Mouse (Mus musculus) gastrocnemius, postnatal 10 days (tissue): ENCODE results near the gene AC141477.1. TPM values are rescaled to one million over a fixed set of nuclear protein-coding genes. Genes with fewer than 3 reads are reported as not detected.

ENCODE experiments used
- DNase-seq: peaks from one replicate; pipeline ENCODE4 v3.0.0; 2021; ENCODE audit warnings: mixed read lengths
- long read RNA-seq, 2 experiments: library from polyadenylated mRNA; stranded (forward); transcript quantifications; one replicate each; pipeline ENCODE4 v2.0.0; 2021
- total RNA-seq, 2 experiments: library from RNA; stranded (reverse); gene quantifications; 2 replicates each; pipeline ENCODE4 v1.2.3; 2021

AC141477.1 gene
- not detected for total RNA-seq
- long read RNA-seq, experiment 1 = 0 reads
- long read RNA-seq, experiment 2 = 0 reads

DNA sequence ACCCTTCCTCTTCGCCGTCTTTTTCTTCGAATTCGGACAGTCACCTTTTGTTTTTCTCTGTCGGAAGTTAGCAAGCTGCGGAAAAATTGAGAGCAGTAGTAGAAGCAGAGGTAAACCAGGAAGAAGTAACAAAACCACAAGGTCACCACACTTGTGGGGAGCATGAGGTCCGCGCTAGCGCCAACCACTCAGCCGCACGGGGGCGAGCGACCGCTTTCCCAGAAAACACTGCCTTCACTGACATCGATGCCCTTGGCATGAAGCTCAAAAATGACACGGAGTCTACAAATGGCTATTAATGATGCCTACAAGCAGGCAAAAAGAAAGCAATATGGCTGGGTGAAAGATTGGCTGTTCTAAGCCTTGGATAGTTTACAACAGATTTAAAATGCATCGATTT lies at the start of gene AC141477.1:
Gene AC141477.1 (minus strand): TSS at position 164 of the 400 bp plus-strand sequence.
- no peak for DNase-seq

DNA sequence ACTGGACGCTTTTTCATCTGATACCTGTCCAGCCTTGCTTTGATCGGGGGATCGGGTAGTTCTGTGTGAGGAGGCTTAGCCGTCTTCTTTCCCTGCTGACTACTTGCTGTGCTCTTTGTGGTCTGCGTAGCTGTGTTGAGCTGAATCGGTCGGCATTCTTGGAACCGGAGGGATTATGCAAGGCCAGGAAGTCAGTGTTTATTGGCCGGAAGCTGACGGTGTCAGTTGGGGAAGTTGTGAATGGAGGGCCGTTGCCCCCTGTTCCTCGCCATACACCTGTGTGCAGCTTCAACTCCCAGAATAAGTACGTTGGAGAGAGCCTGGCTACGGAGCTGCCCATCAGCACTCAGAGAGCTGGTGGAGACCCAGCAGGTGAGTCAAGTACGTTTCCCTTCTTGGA lies 49.0 kb upstream of the AC141477.1 start:
- no peak for DNase-seq

GRCm38 (mm10) chr10:76488265-76488664 lies 48.0 kb upstream of the AC141477.1 start:
- no peak for DNase-seq

DNA sequence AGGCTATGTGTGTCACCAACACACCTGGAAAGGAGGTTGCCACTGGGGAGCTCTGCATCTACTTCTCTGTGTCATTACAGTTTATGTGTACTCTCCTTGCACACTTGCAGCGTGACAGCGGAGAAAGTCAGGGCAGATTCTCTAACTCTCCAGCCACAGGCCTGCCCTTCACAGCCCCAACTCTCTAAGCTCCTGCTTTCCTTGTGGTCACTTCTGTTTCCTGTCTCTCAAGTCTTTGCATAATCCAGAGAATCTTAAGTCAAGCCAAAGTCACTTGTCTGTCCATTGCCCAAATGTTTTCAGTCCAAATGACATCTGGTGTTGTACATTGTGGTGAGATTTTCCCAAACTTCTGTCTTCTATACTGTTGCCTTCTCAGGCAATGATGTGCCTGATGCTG lies 46.1 kb upstream of the AC141477.1 start:
- DNase-seq = no peak

DNA sequence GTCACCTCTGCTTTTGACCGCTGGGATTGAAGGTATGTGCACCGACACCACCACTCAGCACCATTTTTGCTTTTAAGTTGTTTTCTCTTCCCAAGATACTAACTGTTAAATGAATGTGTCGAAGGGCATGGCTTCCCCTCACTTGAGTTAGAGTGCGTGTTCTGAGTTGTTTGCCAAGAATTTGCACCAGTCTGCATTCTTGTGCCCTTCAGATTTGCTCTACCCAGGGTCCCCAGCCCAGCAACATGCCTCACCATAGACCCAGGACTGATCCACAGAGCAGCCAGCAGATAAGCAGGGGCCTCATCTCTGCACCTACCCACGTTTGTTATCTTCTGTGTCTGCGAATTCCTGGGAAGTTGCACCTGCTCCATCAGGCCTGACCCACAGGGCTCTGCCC lies 41.2 kb upstream of the AC141477.1 start:
- DNase-seq = no peak

- DNase-seq = no peak
Measured at GRCm38 (mm10) chr10:76480851-76481250, 40.6 kb upstream of the AC141477.1 start.

GRCm38 (mm10) chr10:76473759-76474158 lies 33.5 kb upstream of the AC141477.1 start:
- no peak for DNase-seq

GRCm38 (mm10) chr10:76468203-76469162 lies 28.2 kb upstream of the AC141477.1 start, which contains the start of the genes Mcm3ap and Ybey:
Gene Mcm3ap, plus strand, starts transcription at chr10:76468927.
Gene Ybey, minus strand, starts transcription at chr10:76469114.
- peak; percentile 89 for DNase-seq

- DNase-seq = no peak
Measured at GRCm38 (mm10) chr10:76462721-76463120, 22.5 kb upstream of the AC141477.1 start.

GRCm38 (mm10) chr10:76462312-76462711 lies 22.1 kb upstream of the AC141477.1 start:
- no peak for DNase-seq

- no peak for DNase-seq
Measured at GRCm38 (mm10) chr10:76461255-76461654, 21.0 kb upstream of the AC141477.1 start.

DNA sequence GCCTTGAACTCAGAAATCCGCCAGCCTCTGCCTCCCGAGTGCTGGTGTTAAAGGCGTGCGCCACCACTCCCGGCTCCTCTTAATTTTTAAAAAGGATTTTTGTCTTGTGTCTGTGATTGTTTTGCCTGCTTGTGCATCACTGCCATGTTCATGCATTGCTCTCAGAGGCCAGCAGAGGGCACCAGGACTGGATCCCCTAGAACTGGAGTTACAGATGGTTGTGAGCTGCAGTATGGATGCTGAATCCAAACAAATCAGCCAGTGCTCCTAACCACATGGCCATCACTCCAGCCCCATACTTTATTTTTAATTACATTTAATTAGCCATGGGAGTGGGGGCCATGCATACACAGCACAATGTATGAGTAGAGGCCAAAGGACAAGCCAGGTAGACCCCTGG lies 15.0 kb upstream of the AC141477.1 start:
- DNase-seq = peak; percentile 53

DNA sequence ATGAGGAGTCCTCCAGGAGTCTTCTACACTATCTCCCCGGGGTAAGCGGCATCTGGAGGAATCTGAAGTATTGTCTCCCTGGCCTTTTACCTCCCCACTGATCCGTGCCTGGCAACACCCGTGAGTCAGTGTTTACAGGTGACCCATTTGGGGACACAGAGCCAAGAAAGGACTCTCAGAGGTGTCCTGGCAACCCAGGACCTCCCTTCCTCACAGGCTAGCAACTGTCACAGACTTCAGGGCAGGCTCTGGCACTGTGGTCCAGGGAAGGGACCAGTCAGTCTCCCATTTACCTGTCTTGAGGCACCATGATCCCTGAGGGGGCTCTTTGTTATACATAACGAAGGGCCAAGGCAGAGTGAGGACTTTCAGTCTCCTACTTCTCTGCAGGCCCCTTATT lies 8.6 kb upstream of the AC141477.1 start, which contains the start of gene 2610028H24Rik:
Gene 2610028H24Rik (plus strand): TSS at position 231 of the 400 bp plus-strand sequence.
- no peak for DNase-seq

DNA sequence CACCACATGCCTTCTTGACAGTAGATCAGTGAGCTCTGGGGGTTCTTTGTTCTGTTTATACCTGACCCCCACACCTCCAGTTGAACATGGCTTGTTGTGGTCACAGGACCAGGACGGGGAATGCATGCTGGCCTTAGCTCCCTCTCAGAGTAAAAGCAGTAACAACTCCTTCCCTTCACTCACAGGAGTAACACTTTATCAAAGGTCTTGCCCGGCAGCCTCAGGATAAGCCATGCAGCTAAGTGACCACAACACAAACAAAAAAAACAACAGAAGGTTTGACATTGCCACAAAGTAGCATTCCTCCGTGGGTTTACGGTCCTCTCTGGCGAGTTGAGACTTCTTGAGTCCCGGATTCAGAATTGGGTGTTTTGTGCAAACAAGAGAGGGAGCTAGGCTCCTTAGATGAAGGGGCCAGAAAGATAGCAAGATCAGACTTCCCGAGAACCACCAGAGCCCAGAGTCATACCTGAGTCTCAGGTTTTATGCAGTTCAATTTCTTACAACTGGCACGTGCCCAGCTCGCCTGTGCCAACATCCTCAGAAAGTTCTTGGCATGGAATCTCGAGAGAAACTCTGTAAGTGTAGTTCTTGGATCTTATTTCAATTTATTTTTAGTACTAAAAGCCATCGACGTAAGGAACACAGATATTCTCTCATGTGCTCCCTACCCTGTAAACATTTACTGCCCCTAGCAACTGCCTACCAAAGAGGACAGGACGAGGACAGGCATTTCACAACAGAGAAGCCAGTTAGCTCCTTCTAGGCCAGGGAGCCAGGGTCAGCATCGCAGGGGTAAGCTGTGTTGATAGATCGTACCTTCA lies 7.4 kb upstream of the AC141477.1 start:
- DNase-seq = peak; percentile 43

GRCm38 (mm10) chr10:76445996-76446681 lies 5.9 kb upstream of the AC141477.1 start:
- DNase-seq = no peak

DNA sequence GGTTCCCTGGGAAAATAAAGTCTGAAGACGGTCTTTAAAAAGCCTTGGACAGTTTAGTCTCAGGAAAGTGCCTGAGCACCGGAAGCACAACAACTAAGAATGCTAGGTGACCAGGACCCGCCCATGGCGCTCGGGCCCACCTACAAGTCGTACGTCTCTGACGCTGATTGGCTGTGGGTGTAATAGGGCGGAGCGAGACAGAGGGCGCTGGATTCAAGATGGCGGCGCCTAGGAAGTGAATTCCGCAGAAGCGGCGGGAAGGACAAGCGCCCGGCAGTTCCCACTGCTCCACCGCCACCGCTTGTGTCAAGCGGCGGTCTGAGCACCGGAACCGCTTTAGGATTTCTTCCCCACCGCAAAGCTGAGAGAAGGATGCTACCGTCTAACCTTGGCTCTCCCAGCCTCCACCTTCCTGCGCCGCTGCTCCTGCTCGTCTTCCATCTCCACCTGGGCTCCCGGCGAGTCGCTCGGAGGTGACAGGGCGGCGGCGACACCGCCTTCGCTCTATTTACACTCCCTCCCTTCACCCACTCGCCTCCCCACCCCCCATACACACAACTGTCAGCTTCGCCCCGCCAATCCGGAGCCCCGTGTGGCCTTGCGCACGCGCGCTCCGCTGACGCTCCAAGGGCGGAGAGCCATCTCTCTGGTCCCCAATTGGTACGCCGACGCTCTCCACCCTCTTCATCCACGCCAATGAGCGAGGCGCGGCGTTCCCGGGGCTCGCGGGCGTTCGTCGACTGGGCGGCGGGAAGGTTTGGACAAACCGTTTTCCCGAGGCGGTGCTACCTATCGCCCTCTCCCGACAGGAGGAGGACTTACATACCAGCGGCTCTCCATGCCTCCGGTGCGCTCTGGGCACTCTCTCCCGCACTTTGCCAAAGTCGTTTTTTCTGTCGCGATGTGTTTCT lies 2.2 kb upstream of the AC141477.1 start, which contains the start of gene Pcnt:
Gene Pcnt (minus strand): TSS at position 609 of the 911 bp plus-strand sequence.
- peak; percentile 98 for DNase-seq

- no peak for DNase-seq
Measured at GRCm38 (mm10) chr10:76439107-76439890, 945 bp downstream of the AC141477.1 start.

- DNase-seq = no peak
Measured at GRCm38 (mm10) chr10:76433925-76434324, 6.3 kb downstream of the AC141477.1 start.

GRCm38 (mm10) chr10:76425674-76426073 lies 14.6 kb downstream of the AC141477.1 start:
- DNase-seq = no peak

GRCm38 (mm10) chr10:76416811-76417210 lies 23.4 kb downstream of the AC141477.1 start:
- peak; percentile 39 for DNase-seq
